Mouse (Mus musculus) small intestine, adult 2 months (tissue): ENCODE results near the gene Map3k3.

Experiments
- CTCF ChIP-seq: fragments of 200-500 bp; IDR thresholded peaks from 2 replicates; pipeline ENCODE4 v1.5.1; 2012; ENCODE audit warnings: low read depth, mild to moderate bottlenecking, control low read depth, inconsistent platforms, low read length, moderate library complexity, mixed read lengths; ENCODE audit not compliant: insufficient replicate concordance, insufficient read length; ENCODE audit errors: extremely low read depth
- POLR2A ChIP-seq: fragments of 200-500 bp; IDR thresholded peaks from 2 replicates; pipeline ENCODE4 v1.6.1; 2012; ENCODE audit warnings: low read depth, mild to moderate bottlenecking, control low read depth, inconsistent platforms, low read length, moderate library complexity

GRCm38 (mm10) chr11:106045780-106046179, 38.6 kb upstream of the Map3k3 start:
- TF ChIP-seq CTCF (no peak), POLR2A (no peak)
